Mouse (Mus musculus) mesoderm, embryonic 11.5 days (tissue): ENCODE measurements at regions not wholly inside any gene's neighbourhood (a gene's known extent, or its start where the extent isn't known, plus 50 kb on each side); places are given as distances from the start of the nearest gene placed in this dataset.

ENCODE experiments used
- DNase-seq: peaks from one replicate; pipeline ENCODE4 v3.0.0-alpha.2; 2012; ENCODE audit warnings: low read depth, low spot score

DNA sequence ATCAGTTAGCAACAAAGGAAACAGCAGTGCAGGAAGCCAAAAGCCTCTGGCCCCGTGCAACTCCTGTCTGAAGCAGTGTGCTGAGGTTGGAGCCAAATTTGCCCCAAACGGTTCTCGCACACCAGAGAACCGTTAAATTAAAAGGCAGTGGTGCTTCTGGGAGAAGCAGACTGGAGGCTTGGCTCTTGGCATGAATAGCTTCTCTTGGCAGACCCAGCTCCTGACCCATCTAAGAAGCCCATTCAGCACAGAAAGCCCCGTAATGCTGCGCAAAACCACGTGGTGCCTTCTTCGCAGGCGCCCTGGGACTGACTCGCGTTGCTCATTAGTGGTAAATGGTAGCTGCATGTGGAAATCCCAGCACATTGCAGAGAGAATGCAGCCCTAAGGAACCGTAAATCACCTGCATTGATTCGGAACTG lies 340.2 kb upstream of the Slc24a2 start:
- DNase-seq, result peak; percentile 71

DNA sequence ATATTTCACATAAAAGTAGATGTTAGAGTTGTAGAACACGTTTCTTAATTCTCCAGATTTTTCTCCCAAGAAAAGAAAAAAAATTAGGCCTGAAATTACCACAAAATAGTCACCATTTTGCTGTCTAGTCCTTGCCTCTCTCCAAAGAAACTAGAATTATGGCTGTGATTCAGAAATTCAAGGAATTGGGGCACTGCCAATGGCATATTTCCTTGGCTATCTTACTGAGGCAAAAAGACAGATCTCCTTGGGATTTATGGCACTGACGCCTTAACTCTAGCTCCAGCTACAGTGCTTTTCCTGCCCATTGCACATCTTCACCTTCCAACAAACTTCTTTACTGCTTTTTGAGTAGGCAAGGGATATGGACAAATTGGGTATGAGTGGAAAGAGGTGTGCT lies 336.3 kb upstream of the Slc24a2 start:
- DNase-seq, result no peak

DNA sequence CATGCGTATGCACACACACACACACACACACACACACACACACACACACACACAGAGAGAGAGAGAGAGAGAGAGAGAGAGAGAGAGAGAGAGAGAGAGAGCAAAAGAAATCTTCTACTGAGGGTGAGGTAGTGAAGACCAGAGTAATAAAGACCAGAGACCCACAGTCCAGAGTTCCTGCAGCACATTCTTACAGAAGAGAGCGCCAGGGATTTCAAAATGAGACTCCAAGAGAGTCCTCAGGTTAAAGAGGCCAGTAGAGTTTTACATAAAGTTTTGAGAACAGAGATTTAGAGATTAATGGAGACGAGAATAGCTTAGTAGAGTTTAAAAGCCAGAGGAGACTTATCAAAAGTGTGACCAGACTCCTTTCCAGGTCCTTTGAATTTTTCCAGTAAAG lies 324.6 kb upstream of the Slc24a2 start:
- DNase-seq, result no peak
